Mouse (Mus musculus) gastrocnemius, postnatal 25 days (tissue): ENCODE data around the gene Pnpo. TPM values are rescaled to one million over a fixed set of nuclear protein-coding genes. Genes with fewer than 3 reads are reported as not detected.

ENCODE experiments used
- DNase-seq: peaks from one replicate; pipeline ENCODE4 v3.0.0; 2022
- total RNA-seq, 2 experiments: library from RNA; stranded (reverse); gene quantifications; 1 replicate in 1 of 2; 2 replicates in 1 of 2; pipeline ENCODE4 v1.2.3; 2021

The Pnpo gene
- total RNA-seq, 2 experiments from 2014 or later: 7.0 to 8.3 TPM

DNA sequence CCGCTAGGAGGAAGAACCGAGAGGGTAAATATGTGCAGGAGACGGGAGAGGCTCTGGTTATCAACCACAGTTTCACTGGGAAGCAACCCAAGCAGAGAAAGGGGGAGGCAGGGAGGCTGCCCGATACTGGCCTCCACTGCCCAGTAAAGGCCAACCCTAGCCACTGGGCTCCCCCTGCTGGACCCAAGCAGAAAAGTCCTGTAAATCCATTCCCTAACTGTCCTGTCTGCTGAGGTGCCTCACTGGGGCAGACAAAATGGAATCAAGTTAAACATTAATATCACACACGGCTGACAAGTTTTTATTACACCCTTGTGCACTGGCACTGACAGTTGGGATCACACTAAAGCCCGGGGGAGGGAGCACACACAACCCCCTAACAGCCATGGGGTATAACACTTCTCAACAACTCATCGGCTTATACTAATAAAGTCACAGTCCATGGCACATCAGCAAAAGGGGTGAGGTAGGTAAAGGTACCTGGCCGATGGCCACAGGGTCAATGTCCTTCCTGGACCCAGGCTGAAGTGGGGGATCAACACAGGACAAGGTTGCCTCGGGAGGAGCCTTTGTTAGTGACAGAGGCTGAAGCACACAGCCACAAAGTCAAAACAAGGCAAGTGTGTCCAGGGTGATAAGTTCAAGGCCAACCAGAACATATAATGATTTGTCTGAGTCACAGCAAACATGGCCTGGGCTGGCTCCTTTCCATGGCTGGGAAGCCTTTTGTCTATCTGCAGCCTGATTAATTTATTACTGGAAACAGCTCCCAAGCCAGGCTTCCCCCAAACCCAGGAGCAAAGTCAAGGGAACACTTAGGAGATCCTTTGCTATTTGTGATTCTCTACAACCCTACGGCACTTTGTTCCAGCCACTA is 6.0 kb downstream of the Pnpo start:
- peak; percentile 55 for DNase-seq

DNA sequence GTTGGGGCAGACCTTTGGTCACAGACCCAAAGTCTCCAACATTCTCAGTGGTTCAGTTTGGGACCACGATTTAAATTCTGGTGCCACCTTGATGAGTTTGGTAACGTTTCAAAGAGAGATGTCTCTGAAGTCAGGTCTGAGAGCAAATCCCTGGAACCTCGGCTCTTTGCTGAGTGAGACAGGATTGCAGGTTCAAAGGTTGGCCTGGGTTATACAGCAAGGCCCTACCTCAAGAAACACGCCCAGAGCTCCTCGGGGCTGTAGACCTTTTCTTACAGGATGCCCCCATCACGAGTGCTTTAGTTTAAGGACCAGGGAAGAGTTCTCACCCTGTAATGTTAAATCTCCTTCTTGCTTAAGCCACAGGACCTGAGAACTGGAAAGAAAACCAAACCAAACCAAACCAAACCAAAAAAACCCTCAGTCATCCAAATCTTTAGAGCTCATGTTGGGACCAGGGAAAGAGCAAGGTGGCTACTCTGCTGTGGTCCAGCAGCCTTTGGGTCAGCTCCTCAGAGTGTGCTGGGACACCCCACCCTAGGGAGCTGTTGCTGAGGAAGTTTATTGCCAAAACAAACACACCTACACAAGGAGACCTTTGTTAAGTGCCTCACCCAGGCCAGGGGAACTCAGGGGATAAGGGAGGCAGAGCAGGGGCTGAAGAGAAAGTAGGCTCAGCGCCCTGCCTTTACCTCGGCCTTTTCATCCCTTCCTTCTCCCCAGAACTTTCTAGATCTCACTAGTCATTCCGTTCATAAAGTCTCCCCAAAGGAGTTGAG is 7.7 kb downstream of the Pnpo start:
- no peak for DNase-seq

GRCm38 (mm10) chr11:96934921-96935356 is 8.8 kb downstream of the Pnpo start:
- peak; percentile 38 for DNase-seq

DNA sequence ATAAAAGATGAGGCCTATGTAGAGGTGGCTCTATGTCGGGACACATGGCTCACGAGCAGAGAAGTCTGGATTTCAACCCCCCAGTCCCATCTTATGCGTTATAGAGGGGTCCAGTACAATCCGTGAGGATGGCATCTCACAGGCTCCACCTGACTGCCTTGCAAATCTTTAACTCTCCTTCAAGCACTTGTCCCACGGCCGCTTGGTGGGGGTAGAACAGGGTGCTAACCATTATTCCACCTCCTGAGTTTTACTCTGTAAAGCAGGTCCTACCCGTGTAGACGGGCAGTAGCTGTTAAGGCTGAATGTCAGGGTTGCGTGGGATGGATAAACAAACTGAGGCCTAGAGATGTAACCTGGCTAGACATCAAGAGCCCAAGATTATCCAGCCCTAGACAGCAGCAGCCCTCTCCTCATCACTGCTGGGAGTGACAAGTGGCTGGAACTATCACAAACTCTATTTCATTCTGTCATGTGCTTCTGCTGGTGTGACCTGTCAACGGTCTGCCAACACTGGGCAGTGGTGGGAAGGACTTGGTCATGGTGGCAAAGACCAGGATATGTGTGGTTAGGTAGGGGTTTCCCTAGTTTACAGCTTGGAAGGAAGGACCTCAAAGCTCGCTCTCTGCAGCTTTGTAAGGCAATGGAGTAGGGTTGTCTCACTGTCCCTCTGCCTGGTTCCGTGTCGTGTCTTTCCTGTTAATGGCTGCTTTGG is 10.1 kb downstream of the Pnpo start:
- no peak for DNase-seq

DNA sequence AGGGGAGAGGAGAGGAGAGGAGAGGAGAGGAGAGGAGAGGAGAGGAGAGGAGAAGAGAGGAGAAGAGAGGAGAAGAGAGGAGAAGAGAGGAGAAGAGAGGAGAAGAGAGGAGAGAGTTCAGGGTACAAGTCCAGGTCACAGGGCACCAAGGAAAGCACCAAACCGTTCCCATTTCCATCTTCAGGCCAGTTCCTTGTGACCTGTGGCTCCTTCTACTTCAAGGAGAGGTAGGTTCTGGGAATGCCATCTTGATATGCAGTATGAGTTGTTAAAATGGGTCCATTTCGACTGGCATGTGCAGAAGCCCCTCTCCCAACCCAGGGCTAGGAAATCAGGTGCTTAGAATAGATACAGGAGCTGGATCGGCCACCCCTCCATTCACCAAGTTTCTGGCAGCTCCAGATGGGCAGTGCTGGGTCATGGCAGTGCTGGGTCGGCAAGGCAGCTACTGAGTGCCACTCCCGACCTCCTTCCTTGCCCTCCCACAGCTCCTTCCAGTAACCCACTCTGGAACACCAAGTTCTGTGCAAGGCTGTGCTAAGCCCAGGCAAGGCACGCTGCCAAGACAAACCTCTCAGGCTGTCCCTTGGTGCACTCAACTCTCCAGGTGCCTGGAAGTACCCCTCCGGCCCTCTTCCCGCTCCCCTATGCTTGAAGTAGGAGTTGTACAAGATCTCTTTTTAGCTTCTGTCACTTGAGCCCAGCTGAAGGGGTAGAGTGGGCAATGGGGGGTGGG is 12.3 kb downstream of the Pnpo start:
- DNase-seq: no peak

GRCm38 (mm10) chr11:96929766-96930331 is 13.9 kb downstream of the Pnpo start:
- DNase-seq: no peak

DNA sequence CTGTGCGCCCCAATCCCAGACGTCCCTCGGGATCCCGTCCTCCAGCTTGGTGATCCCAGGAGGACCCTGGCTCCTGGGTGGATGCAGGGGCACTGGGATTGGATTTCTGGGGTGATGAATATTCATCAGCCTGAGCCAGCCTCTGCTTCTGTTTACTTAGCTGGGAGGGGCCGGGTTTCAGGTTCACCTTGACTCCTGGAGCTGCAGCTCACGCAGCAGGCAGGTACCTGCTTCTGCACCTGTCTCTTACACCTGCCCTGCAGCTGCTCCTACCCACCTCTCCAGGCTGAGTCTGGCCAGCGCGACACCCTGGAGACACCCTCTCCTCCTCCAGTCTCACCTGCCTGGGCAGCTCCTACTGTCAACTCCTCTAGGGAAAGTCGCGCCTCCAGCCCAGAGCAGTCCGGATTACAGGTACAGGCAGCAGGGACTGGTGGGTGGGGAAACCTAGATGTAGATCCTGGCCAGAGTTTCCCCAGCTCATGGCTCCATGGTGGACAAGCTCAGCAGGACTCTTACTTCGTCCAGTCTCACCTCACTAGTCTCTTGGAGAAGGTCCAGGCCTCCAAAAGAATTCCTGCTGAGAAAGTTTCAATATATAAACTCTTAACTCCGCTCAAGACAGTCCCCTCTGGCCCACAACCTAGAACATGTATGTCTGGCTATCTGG is 14.6 kb downstream of the Pnpo start:
- DNase-seq: no peak

DNA sequence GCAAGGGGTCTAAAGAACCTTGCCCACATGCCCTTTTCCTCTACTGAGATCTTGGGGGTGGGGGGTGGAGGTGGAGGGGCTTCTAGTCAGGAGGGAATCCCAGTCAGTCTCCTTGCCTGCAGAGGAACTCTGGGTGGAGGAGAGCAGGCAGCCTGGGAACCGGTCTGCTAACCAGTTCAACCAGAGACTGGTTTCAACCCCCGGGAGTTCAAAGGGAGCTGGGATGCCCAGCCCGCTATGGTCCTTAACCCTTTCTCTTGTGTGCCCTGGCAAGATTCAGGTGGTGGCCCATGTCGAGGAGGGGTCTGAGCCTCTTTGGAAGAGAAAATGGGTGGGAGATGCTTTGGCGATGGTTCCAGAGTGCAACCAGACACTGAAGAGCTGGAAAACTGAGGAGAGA is 15.1 kb downstream of the Pnpo start:
- no peak for DNase-seq

- DNase-seq: no peak
Measured at GRCm38 (mm10) chr11:96928088-96928487, 15.7 kb downstream of the Pnpo start, which contains the start of gene Prr15l. Prr15l (plus strand) TSS chr11:96928104.

- DNase-seq: no peak
Measured at GRCm38 (mm10) chr11:96926587-96926986, 17.2 kb downstream of the Pnpo start.

DNA sequence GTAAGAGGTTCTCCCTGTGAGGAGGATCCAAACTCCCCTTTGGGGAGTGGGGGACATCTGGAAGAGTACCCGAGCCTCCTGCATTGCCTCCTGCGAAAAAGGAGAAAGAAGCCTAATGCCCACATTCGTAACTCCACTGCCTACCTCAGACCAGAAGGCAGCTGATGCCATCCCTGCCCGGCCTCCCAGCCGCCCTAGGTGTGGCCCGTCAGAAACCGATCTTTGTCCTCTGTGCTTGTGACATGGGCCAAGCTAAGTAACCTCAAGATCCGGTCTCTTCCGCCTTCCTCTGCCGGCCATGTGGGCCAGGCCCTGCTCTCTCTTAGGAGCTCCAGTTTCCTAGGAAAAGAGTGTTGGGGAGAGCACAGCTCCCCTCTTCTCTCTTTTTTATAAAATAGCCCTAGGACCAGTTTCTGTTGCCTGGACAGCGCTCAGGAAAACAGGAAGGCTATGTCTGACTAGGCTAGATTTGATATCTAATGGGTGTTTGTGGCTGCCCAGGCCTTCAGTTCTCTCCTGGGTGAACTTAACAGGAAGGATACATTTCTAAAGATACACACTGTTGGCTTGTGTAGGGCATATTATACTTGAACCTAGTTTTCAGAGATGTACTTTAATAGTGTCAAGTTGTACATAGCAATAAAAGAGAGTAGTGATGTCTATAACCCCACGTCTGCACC is 18.2 kb downstream of the Pnpo start:
- no peak for DNase-seq

DNA sequence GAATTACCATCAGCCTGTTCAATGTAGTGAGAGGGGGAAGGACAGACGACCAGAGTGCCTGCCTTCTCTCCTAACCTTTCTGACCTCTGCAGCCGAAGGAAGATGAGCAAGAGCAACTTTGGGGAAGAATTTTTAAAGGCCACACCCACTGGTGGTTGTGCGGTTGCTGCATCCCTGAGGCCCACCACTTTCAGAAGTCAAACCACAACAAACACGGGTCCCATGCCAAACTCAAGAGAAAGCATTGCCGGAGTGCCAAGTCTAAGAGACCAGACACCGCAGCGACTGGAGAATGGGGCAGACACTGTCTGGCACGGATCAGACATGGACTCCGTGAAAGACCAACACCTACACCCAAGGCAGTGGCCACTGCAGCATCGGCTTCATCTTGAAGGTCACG is 18.9 kb downstream of the Pnpo start:
- DNase-seq: no peak

- no peak for DNase-seq
Measured at GRCm38 (mm10) chr11:96919003-96919402, 24.8 kb downstream of the Pnpo start.

DNA sequence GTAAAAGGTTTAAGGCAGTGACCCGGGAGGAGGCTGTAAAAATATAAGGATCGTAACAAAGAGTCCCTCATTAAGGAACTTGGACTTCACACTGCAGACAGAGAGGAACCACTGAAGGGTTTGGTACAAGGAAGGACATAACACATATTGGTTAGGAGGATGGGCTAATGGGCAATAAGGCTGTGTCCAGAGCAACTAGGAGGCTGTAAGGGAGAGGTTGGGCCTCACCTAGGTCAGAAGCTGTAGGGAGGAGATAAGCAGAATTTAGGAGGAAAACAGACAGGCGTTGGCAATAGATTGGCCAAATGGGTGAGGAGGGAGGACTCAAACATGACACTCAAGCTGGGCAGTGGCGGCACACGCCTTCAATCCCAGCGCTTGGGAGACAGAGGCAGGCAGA is 26.4 kb downstream of the Pnpo start:
- DNase-seq: no peak

- DNase-seq: no peak
Measured at GRCm38 (mm10) chr11:96916885-96917396, 26.8 kb downstream of the Pnpo start.

DNA sequence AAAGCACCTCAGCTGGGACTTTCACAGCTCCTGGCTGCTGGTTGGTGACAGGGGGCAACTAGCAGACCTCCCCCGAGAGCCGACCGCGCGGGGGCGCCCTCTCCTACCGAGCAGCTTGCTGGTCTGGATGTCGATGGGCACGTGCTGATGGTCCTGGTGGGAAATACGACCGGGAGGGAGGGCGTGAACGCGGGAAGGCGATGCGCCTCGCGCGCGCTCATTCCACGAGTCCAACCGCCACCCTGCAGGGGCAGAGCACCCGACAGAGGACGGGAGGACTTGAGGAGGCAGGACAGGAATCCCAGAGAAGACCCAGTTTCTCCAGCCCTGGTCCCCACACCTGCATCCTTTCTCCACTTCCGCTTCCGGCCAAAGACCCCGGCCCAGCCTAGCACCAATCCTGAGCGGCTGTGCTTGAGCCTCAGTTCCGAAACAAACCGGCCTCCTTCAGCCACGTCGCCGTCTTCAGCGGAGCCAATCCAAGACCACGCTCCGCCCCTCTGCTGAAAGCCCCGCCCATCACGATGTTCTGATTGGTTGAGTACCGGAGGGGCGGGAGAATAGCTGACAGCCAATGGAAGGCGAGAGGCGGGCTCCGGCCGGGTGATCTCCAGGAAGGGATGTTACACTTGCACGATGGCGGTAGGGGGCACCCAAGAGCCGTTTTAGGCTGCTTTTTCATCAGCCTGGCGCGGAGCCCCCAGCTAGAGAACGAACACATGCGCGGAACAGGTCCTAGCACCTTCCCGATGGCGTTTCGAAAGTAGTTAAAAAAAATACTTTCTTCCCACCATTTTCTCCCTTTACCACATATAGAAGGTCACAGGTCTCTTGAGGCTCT is 27.5 kb downstream of the Pnpo start, which contains the start of gene Cdk5rap3:
Gene Cdk5rap3 (minus strand): TSS at position 453 of the 841 bp plus-strand sequence.
- peak; percentile 99 for DNase-seq

GRCm38 (mm10) chr11:96912682-96913081 is 31.1 kb downstream of the Pnpo start:
- no peak for DNase-seq

DNA sequence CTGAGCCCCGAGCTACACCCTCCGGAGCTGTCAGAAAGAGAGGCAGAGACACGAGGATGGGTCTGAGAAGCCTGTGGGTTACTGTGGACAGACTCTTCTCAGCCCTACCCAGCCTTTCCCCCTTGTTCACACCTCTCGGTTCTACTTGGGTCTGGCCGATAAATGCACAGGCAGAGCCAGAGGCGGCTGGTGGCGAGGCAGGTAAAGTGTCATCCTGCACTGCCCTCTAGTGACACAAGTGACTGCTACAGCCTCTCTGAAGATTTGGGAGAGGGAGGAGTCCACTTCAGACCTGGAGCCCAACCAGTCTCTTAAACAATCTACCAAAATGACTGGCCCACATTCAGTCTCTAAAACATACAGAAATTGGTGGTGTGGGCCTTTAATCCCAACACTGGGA is 33.8 kb downstream of the Pnpo start:
- peak; percentile 70 for DNase-seq

DNA sequence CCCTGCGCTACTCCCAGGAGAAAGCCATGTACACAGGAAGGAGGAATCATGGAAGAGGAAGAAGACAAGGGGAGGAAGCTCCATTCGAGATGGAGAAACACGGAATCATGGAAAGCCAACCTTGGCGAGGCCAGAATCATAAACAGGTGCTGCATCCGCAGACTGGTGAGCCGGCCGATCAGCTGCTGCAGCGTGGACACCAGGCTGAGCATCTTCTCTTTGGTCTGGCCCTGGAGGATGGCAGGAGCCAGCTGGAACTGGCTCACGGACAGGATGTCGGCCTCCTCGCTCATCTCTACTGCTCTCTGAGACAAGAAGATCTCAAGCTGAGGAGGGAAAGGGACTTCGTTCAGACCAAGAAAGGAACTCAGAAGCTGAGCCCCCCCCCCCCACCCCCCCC is 35.2 kb downstream of the Pnpo start:
- no peak for DNase-seq
